30 mouse cellular contexts compared by ENCODE assay signal in the genomic region with DNA sequence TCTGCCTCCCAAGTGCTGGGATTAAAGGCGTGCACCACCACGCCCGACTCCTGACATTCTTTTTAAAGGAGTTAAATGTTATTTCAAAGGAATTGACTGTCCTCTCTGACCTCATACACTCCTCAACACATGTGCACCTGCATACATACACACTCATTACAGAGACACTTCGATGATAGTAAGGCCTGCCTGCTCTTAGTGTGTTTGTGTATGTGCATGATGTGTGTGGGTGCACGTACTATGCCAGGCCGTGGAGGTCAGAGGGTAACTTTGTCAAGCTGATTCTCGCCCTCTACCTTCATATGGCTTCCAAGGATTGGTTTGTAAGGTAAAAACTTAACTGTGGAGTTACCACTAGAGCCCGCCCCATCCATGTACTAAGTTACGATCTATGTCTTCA. TPM values are rescaled to one million over a fixed set of nuclear protein-coding genes. Genes with fewer than 3 reads are reported as not detected.
DNase-seq lines count a peak whose midpoint lies in the region; ATAC-seq and TF ChIP-seq lines count a peak whose summit lies in the region.
"Had no signal": no experiment of that assay in that cellular context is flagged by ENCODE, and none has a peak within 500 bp of the region (broad histone marks: within the 10 kb centered on the region; RNA-seq: fewer than 3 reads in every experiment).

No protein-coding gene starts in this region.

- no peaks in the 10 kb centered on the region for H3K9me3 ChIP-seq in hindbrain, embryonic 16.5 days (ENCODE audit: control insufficient read depth, low read length)
- no peaks in the 10 kb centered on the region for H3K9me3 ChIP-seq in hindbrain, embryonic 11.5 days (ENCODE audit: control insufficient read depth, low read length)
- no peaks in the 10 kb centered on the region for H3K9me3 ChIP-seq in E14TG2a.4 (ENCODE audit: low read length)
- no peaks in the 10 kb centered on the region for H3K9me3 ChIP-seq in midbrain, embryonic 11.5 days (ENCODE audit: control insufficient read depth, low read length)
- H3K9me3 ChIP-seq: heart, embryonic 12.5 days; heart, embryonic 15.5 days; hindbrain, embryonic 12.5 days; hindbrain, embryonic 15.5 days had no signal

- no peak overlapping the region for H3K4me2 ChIP-seq in hindbrain, embryonic 16.5 days (ENCODE audit: low read length)
- no peak overlapping the region for H3K4me2 ChIP-seq in hindbrain, embryonic 11.5 days (replicated peaks; ENCODE audit: low read depth, low read length)
- no peak overlapping the region for H3K4me2 ChIP-seq in midbrain, embryonic 11.5 days
- H3K4me2 ChIP-seq: heart, embryonic 12.5 days; heart, embryonic 15.5 days; hindbrain, embryonic 12.5 days; hindbrain, embryonic 15.5 days had no signal

- DNase-seq in hindbrain, embryonic 11.5 days (ENCODE audit: low spot score), result no peak
- DNase-seq in ES-CJ7 (ENCODE audit: low read depth, low spot score), result peak; percentile 66
- peak; percentile 77 for DNase-seq in ZHBTc4 (ENCODE audit: low read depth, low spot score)
- DNase-seq in kidney, adult 2 months, result no peak
- DNase-seq in midbrain, embryonic 11.5 days (ENCODE audit: low spot score, missing footprints), result no peak
- DNase-seq: adrenal gland, postnatal 10 days; adrenal gland, postnatal 36 days; B cell, adult 2 months; cerebellum, adult 18-20 months; cerebellum, adult 9-10 months; cerebellum, postnatal 14 days; forebrain, postnatal 0 days; gastrocnemius, adult 2 months; gastrocnemius, postnatal 14 days; heart, adult 18-20 months; heart, postnatal 14 days; heart, postnatal 4 days had no signal

- no peak overlapping the region for H3K27ac ChIP-seq in hindbrain, embryonic 16.5 days (ENCODE audit: low read depth, low read length)
- H3K27ac ChIP-seq in hindbrain, embryonic 11.5 days (ENCODE audit: low read depth, low read length), result no peak overlapping the region
- no peak overlapping the region for H3K27ac ChIP-seq in kidney, adult 2 months (ENCODE audit: insufficient read depth, low read depth, low read length)
- no peak overlapping the region for H3K27ac ChIP-seq in midbrain, embryonic 11.5 days (ENCODE audit: low read depth, low read length)
- H3K27ac ChIP-seq: gastrocnemius, adult 2 months; heart, embryonic 15.5 days; hindbrain, embryonic 12.5 days; hindbrain, embryonic 15.5 days had no signal

- ATAC-seq in hindbrain, embryonic 16.5 days, result peak; percentile 28; the same call in 1 of the 2 replicates
- no peak for ATAC-seq in hindbrain, embryonic 11.5 days (ENCODE audit: low FRiP score)
- no peak for ATAC-seq in midbrain, embryonic 11.5 days (ENCODE audit: low FRiP score)
- ATAC-seq: forebrain, embryonic 14.5 days; forebrain, postnatal 0 days; intestine, postnatal 0 days had no signal

- no peaks in the 10 kb centered on the region for H3K36me3 ChIP-seq in hindbrain, embryonic 16.5 days (ENCODE audit: control insufficient read depth, insufficient read depth, low read length)
- H3K36me3 ChIP-seq in hindbrain, embryonic 11.5 days (ENCODE audit: control insufficient read depth, insufficient read depth, low read length), result no peaks in the 10 kb centered on the region
- peaks cover 26% of the 10 kb centered on the region for H3K36me3 ChIP-seq in E14TG2a.4 (ENCODE audit: insufficient read depth, low read length)
- H3K36me3 ChIP-seq in kidney, adult 2 months (ENCODE audit: control insufficient read depth, insufficient read depth, low read length), result no peaks in the 10 kb centered on the region
- H3K36me3 ChIP-seq in midbrain, embryonic 11.5 days (ENCODE audit: control insufficient read depth, insufficient read depth, low read length), result no peaks in the 10 kb centered on the region
- H3K36me3 ChIP-seq: heart, embryonic 12.5 days; heart, embryonic 15.5 days; hindbrain, embryonic 12.5 days; hindbrain, embryonic 15.5 days had no signal

- H3K9ac ChIP-seq in hindbrain, embryonic 16.5 days (ENCODE audit: low read depth, low read length), result no peak overlapping the region
- H3K9ac ChIP-seq in hindbrain, embryonic 11.5 days (ENCODE audit: low read depth, low read length), result no peak overlapping the region
- no peak overlapping the region for H3K9ac ChIP-seq in midbrain, embryonic 11.5 days (ENCODE audit: low read length)
- H3K9ac ChIP-seq: forebrain, postnatal 0 days; heart, embryonic 12.5 days; heart, embryonic 15.5 days; hindbrain, embryonic 12.5 days; hindbrain, embryonic 15.5 days had no signal

- no peaks in the 10 kb centered on the region for H3K27me3 ChIP-seq in hindbrain, embryonic 16.5 days (replicated peaks; ENCODE audit: control insufficient read depth, insufficient read depth, low read length)
- no peaks in the 10 kb centered on the region for H3K27me3 ChIP-seq in hindbrain, embryonic 11.5 days (ENCODE audit: control insufficient read depth, insufficient read depth, low read length)
- H3K27me3 ChIP-seq in E14TG2a.4 (ENCODE audit: insufficient read depth, low read length), result no peaks in the 10 kb centered on the region
- H3K27me3 ChIP-seq in kidney, adult 2 months (replicated peaks; ENCODE audit: control insufficient read depth, insufficient read depth, low read length), result no peaks in the 10 kb centered on the region
- H3K27me3 ChIP-seq in midbrain, embryonic 11.5 days (ENCODE audit: control insufficient read depth, insufficient read depth, low read length), result no peaks in the 10 kb centered on the region
- H3K27me3 ChIP-seq: CH12.LX; heart, embryonic 12.5 days; heart, embryonic 15.5 days; hindbrain, embryonic 12.5 days; hindbrain, embryonic 15.5 days had no signal

- WGBS in hindbrain, embryonic 16.5 days, result 90% methylated on average over 9 of the region's 9 CpGs
- 92% methylated on average over 9 of the region's 9 CpGs for WGBS in hindbrain, embryonic 11.5 days
- 88% methylated on average over 9 of the region's 9 CpGs for WGBS in kidney, adult 2 months
- WGBS in midbrain, embryonic 11.5 days, result 93% methylated on average over 9 of the region's 9 CpGs

- no peak for TF ChIP-seq POLR2A in kidney, adult 2 months (IDR thresholded peaks at IDR 0.05; ENCODE audit: low read depth, low read length)

- no peaks in the 10 kb centered on the region; the same call in none of the 2 replicates for H3K4me1 ChIP-seq in hindbrain, embryonic 16.5 days (ENCODE audit: control insufficient read depth, insufficient read depth, low read depth, low read length)
- no peaks in the 10 kb centered on the region for H3K4me1 ChIP-seq in hindbrain, embryonic 11.5 days (replicated peaks; ENCODE audit: control insufficient read depth, insufficient read depth, low read length)
- peaks cover 86% of the 10 kb centered on the region for H3K4me1 ChIP-seq in E14TG2a.4 (replicated peaks; ENCODE audit: low read depth, low read length)
- H3K4me1 ChIP-seq in kidney, adult 2 months (ENCODE audit: control insufficient read depth, insufficient read depth, low read length), result peaks cover 6% of the 10 kb centered on the region; the same call in 1 of the 2 replicates
- no peaks in the 10 kb centered on the region; the same call in 1 of the 2 replicates for H3K4me1 ChIP-seq in midbrain, embryonic 11.5 days (ENCODE audit: control insufficient read depth, insufficient read depth, low read length)

- TF ChIP-seq CTCF in E14TG2a.4 (conservative IDR thresholded peaks at IDR 0.05; ENCODE audit: low read length), result no peak
- TF ChIP-seq CTCF in kidney, adult 2 months (conservative IDR thresholded peaks at IDR 0.05; ENCODE audit: insufficient read depth, insufficient read length, low read depth, low read length), result no peak

- no peak overlapping the region for H3K4me3 ChIP-seq in hindbrain, embryonic 16.5 days (ENCODE audit: low read length)
- no peak overlapping the region for H3K4me3 ChIP-seq in hindbrain, embryonic 11.5 days (ENCODE audit: low read depth, low read length)
- H3K4me3 ChIP-seq in E14TG2a.4 (replicated peaks; ENCODE audit: low read length), result peak overlapping the region; percentile 99
- H3K4me3 ChIP-seq in kidney, adult 2 months (ENCODE audit: insufficient read depth, low read depth, low read length), result no peak overlapping the region
- H3K4me3 ChIP-seq in midbrain, embryonic 11.5 days (ENCODE audit: low read depth, low read length), result no peak overlapping the region
- H3K4me3 ChIP-seq: gastrocnemius, adult 2 months; heart, embryonic 12.5 days; heart, embryonic 15.5 days; hindbrain, embryonic 12.5 days; hindbrain, embryonic 15.5 days had no signal

RNA-seq across cellular contexts. Expression of a gene that starts 10.2 kb away (rescaled TPM):
- 49.9 and 58.9 TPM in 2 replicates for polyA plus RNA-seq in hindbrain, embryonic 16.5 days (2015; fragmentation: Nextera tagmentation; extraction: Ambion mirVana)
- polyA plus RNA-seq in hindbrain, embryonic 11.5 days (2014; fragmentation: Nextera tagmentation; extraction: Ambion mirVana), result 94.7 and 102 TPM in 2 replicates
- 6.1 and 6.2 TPM in 2 replicates for polyA plus RNA-seq in kidney, adult 2 months (2012; rRNA removed)
- polyA plus RNA-seq in midbrain, embryonic 11.5 days (2014; fragmentation: Nextera tagmentation; extraction: Ambion mirVana), result 74.0 and 85.3 TPM in 2 replicates

RNA-seq across cellular contexts. Expression of a gene that starts 20.7 kb away (rescaled TPM):
- not detected in 2 replicates for polyA plus RNA-seq in hindbrain, embryonic 16.5 days (2015; fragmentation: Nextera tagmentation; extraction: Ambion mirVana)
- not detected in 2 replicates for polyA plus RNA-seq in hindbrain, embryonic 11.5 days (2014; fragmentation: Nextera tagmentation; extraction: Ambion mirVana)
- polyA plus RNA-seq in kidney, adult 2 months (2012; rRNA removed), result 0.11 TPM in 1 of 2 replicates, not detected in the other
- not detected in 2 replicates for polyA plus RNA-seq in midbrain, embryonic 11.5 days (2014; fragmentation: Nextera tagmentation; extraction: Ambion mirVana)
- polyA plus RNA-seq: embryonic facial prominence, embryonic 11.5 days; embryonic facial prominence, embryonic 14.5 days; forebrain, embryonic 11.5 days; forebrain, embryonic 14.5 days; forebrain, postnatal 0 days; frontal cortex, adult 2 months; heart, embryonic 12.5 days; heart, embryonic 15.5 days; hindbrain, embryonic 12.5 days; hindbrain, embryonic 15.5 days; intestine, postnatal 0 days had no signal

Comparison
In these comparisons a context has a peak if more than half of its experiments do, and no peak if none do; other contexts are left out.
1. DNase-seq: peak in ES-CJ7 (single experiment) and ZHBTc4 (single experiment); none in hindbrain, embryonic 11.5 days (single experiment), kidney, adult 2 months (single experiment) and midbrain, embryonic 11.5 days (single experiment).